Mouse (Mus musculus) urinary bladder, postnatal 14 days (tissue): Measurements from ENCODE around the gene Fbxw10.

Experiments used
- DNase-seq: peaks from one replicate; pipeline ENCODE4 v3.0.0; 2021; ENCODE audit warnings: low spot score

Fbxw10 gene

GRCm38 (mm10) chr11:62909720-62910306, 62.9 kb downstream of the Fbxw10 start:
- DNase-seq, result no peak

GRCm38 (mm10) chr11:62911362-62911761, 64.5 kb downstream of the Fbxw10 start:
- DNase-seq, result no peak

- DNase-seq, result no peak
These were observed 66.3 kb downstream of the Fbxw10 start for GRCm38 (mm10) chr11:62913141-62913540.

- DNase-seq, result peak; percentile 16
These were observed 67.7 kb downstream of the Fbxw10 start for GRCm38 (mm10) chr11:62914532-62914931.

- DNase-seq, result no peak
These were observed 68.6 kb downstream of the Fbxw10 start for GRCm38 (mm10) chr11:62915486-62915885.

- no peak for DNase-seq
These were observed 69.9 kb downstream of the Fbxw10 start for GRCm38 (mm10) chr11:62916765-62917164.

- DNase-seq, result peak; percentile 11
These were observed 73.3 kb downstream of the Fbxw10 start for GRCm38 (mm10) chr11:62919946-62920742.

GRCm38 (mm10) chr11:62920743-62921050, 73.8 kb downstream of the Fbxw10 start:
- DNase-seq, result no peak

GRCm38 (mm10) chr11:62921052-62921977, 74.4 kb downstream of the Fbxw10 start:
- peak; percentile 94 for DNase-seq

- peak; percentile 56 for DNase-seq
These were observed 77.4 kb downstream of the Fbxw10 start for GRCm38 (mm10) chr11:62924091-62924761.
